Mouse (Mus musculus): ENCODE measurements around the gene Retsat. TPM values are rescaled to one million over a fixed set of nuclear protein-coding genes. Genes with fewer than 3 reads are reported as not detected.
A peak's percentile ranks its signal among the peaks of the same experiment; 100 is the strongest.

The Retsat gene
- total and polyA plus RNA-seq, 2 experiments from 2014 or later = 41.8 to 64.4 TPM

GRCm38 (mm10) chr6:72627276-72627675, 29.0 kb downstream of the Retsat start:
- WGBS = 85% methylated on average over 16 of the region's 16 CpGs
- Histone ChIP-seq H3K27ac (ENCODE audit: low read depth) (no peak overlapping the region), H3K27me3 (ENCODE audit: control insufficient read depth, insufficient read depth, low read length) (no peaks in the 10 kb centered on the region), H3K9ac (replicated peaks; ENCODE audit: low read depth, low read length) (no peak overlapping the region), H3K4me2 (ENCODE audit: low read depth, low read length) (no peak overlapping the region), H3K4me1 (ENCODE audit: control insufficient read depth, insufficient read depth) (no peaks in the 10 kb centered on the region), H3K4me3 (ENCODE audit: low read depth, low read length) (no peak overlapping the region), H3K9me3 (replicated peaks; ENCODE audit: control insufficient read depth, low read length) (no peaks in the 10 kb centered on the region), H3K36me3 (replicated peaks; ENCODE audit: control insufficient read depth, insufficient read depth, low read length) (peaks cover 48% of the 10 kb centered on the region)
- DNase-seq (ENCODE audit: low spot score) (no peak), ATAC-seq (ENCODE audit: insufficient read depth, low read depth) (no peak)
- no peak for TF ChIP-seq CTCF (IDR thresholded peaks at IDR 0.05; ENCODE audit: low read depth)
- no peak for TF ChIP-seq EP300 (IDR thresholded peaks at IDR 0.05; ENCODE audit: low read depth)

- Histone ChIP-seq H3K27ac (ENCODE audit: low read depth) (no peak overlapping the region), H3K4me3 (ENCODE audit: low read depth, low read length) (no peak overlapping the region), H3K27me3 (ENCODE audit: control insufficient read depth, insufficient read depth, low read length) (no peaks in the 10 kb centered on the region), H3K4me1 (ENCODE audit: control insufficient read depth, insufficient read depth) (no peaks in the 10 kb centered on the region), H3K36me3 (replicated peaks; ENCODE audit: control insufficient read depth, insufficient read depth, low read length) (peaks cover 55% of the 10 kb centered on the region), H3K9me3 (replicated peaks; ENCODE audit: control insufficient read depth, low read length) (no peaks in the 10 kb centered on the region), H3K4me2 (ENCODE audit: low read depth, low read length) (no peak overlapping the region), H3K9ac (replicated peaks; ENCODE audit: low read depth, low read length) (no peak overlapping the region)
- DNase-seq (ENCODE audit: low spot score) (no peak), ATAC-seq (ENCODE audit: insufficient read depth, low read depth) (no peak)
- 87% methylated on average over 2 of the region's 2 CpGs for WGBS
- TF ChIP-seq EP300 (IDR thresholded peaks at IDR 0.05; ENCODE audit: low read depth) = no peak
- no peak for TF ChIP-seq CTCF (IDR thresholded peaks at IDR 0.05; ENCODE audit: low read depth)
These were observed 32.1 kb downstream of the Retsat start for GRCm38 (mm10) chr6:72630370-72630769.

GRCm38 (mm10) chr6:72630961-72631360, 32.7 kb downstream of the Retsat start:
- H3K27me3 ChIP-seq (ENCODE audit: control insufficient read depth, insufficient read depth, low read length) = no peaks in the 10 kb centered on the region
- no peak overlapping the region for H3K4me2 ChIP-seq (ENCODE audit: low read depth, low read length)
- H3K36me3 ChIP-seq (replicated peaks; ENCODE audit: control insufficient read depth, insufficient read depth, low read length) = peaks cover 55% of the 10 kb centered on the region
- no peak overlapping the region for H3K4me3 ChIP-seq (ENCODE audit: low read depth, low read length)
- 90% methylated on average over 14 of the region's 14 CpGs for WGBS
- DNase-seq (ENCODE audit: low spot score) (no peak), ATAC-seq (ENCODE audit: insufficient read depth, low read depth) (no peak)
- H3K4me1 ChIP-seq (ENCODE audit: control insufficient read depth, insufficient read depth) = no peaks in the 10 kb centered on the region
- no peak overlapping the region for H3K27ac ChIP-seq (ENCODE audit: low read depth)
- H3K9ac ChIP-seq (replicated peaks; ENCODE audit: low read depth, low read length) = no peak overlapping the region
- no peak for TF ChIP-seq CTCF (IDR thresholded peaks at IDR 0.05; ENCODE audit: low read depth)
- no peaks in the 10 kb centered on the region for H3K9me3 ChIP-seq (replicated peaks; ENCODE audit: control insufficient read depth, low read length)

GRCm38 (mm10) chr6:72631700-72632099, 33.4 kb downstream of the Retsat start:
- Histone ChIP-seq H3K9me3 (replicated peaks; ENCODE audit: control insufficient read depth, low read length) (no peaks in the 10 kb centered on the region), H3K27me3 (ENCODE audit: control insufficient read depth, insufficient read depth, low read length) (no peaks in the 10 kb centered on the region), H3K36me3 (replicated peaks; ENCODE audit: control insufficient read depth, insufficient read depth, low read length) (peaks cover 53% of the 10 kb centered on the region), H3K9ac (replicated peaks; ENCODE audit: low read depth, low read length) (no peak overlapping the region), H3K4me2 (ENCODE audit: low read depth, low read length) (no peak overlapping the region), H3K4me1 (ENCODE audit: control insufficient read depth, insufficient read depth) (no peaks in the 10 kb centered on the region), H3K27ac (ENCODE audit: low read depth) (no peak overlapping the region), H3K4me3 (ENCODE audit: low read depth, low read length) (no peak overlapping the region)
- TF ChIP-seq EP300 (IDR thresholded peaks at IDR 0.05; ENCODE audit: low read depth) = no peak
- no peak for TF ChIP-seq CTCF (IDR thresholded peaks at IDR 0.05; ENCODE audit: low read depth)
- DNase-seq (ENCODE audit: low spot score) = no peak
- no peak for ATAC-seq (ENCODE audit: insufficient read depth, low read depth)
- 74% methylated on average over 6 of the region's 6 CpGs for WGBS

- H3K4me1 ChIP-seq (ENCODE audit: control insufficient read depth, insufficient read depth) = no peaks in the 10 kb centered on the region
- no peaks in the 10 kb centered on the region for H3K27me3 ChIP-seq (ENCODE audit: control insufficient read depth, insufficient read depth, low read length)
- TF ChIP-seq EP300 (IDR thresholded peaks at IDR 0.05; ENCODE audit: low read depth) = no peak
- TF ChIP-seq CTCF (IDR thresholded peaks at IDR 0.05; ENCODE audit: low read depth) = no peak
- H3K9ac ChIP-seq (replicated peaks; ENCODE audit: low read depth, low read length) = no peak overlapping the region
- 67% methylated on average over 10 of the region's 10 CpGs for WGBS
- peaks cover 36% of the 10 kb centered on the region for H3K36me3 ChIP-seq (replicated peaks; ENCODE audit: control insufficient read depth, insufficient read depth, low read length)
- no peak for ATAC-seq (ENCODE audit: insufficient read depth, low read depth)
- H3K4me3 ChIP-seq (ENCODE audit: low read depth, low read length) = no peak overlapping the region
- H3K27ac ChIP-seq (ENCODE audit: low read depth) = no peak overlapping the region
- H3K9me3 ChIP-seq (replicated peaks; ENCODE audit: control insufficient read depth, low read length) = no peaks in the 10 kb centered on the region
- no peak overlapping the region for H3K4me2 ChIP-seq (ENCODE audit: low read depth, low read length)
- DNase-seq (ENCODE audit: low spot score) = no peak
These were observed 36.0 kb downstream of the Retsat start for GRCm38 (mm10) chr6:72634311-72634710.

GRCm38 (mm10) chr6:72635760-72636431, 37.6 kb downstream of the Retsat start:
- H3K9me3 ChIP-seq (replicated peaks; ENCODE audit: control insufficient read depth, low read length) = no peaks in the 10 kb centered on the region
- H3K27me3 ChIP-seq (ENCODE audit: control insufficient read depth, insufficient read depth, low read length) = no peaks in the 10 kb centered on the region
- no peak overlapping the region for H3K4me2 ChIP-seq (ENCODE audit: low read depth, low read length)
- TF ChIP-seq EP300 (IDR thresholded peaks at IDR 0.05; ENCODE audit: low read depth) (no peak), CTCF (IDR thresholded peaks at IDR 0.05; ENCODE audit: low read depth) (peak; percentile 67)
- no peaks in the 10 kb centered on the region for H3K4me1 ChIP-seq (ENCODE audit: control insufficient read depth, insufficient read depth)
- H3K36me3 ChIP-seq (replicated peaks; ENCODE audit: control insufficient read depth, insufficient read depth, low read length) = peaks cover 21% of the 10 kb centered on the region
- whole genome bisulfite sequencing = 33% methylated on average over 12 of the region's 12 CpGs
- H3K9ac ChIP-seq (replicated peaks; ENCODE audit: low read depth, low read length) = no peak overlapping the region
- ATAC-seq (ENCODE audit: insufficient read depth, low read depth) (peak; percentile 84), DNase-seq (ENCODE audit: low spot score) (peak; percentile 86)
- no peak overlapping the region for H3K4me3 ChIP-seq (ENCODE audit: low read depth, low read length)
- H3K27ac ChIP-seq (ENCODE audit: low read depth) = no peak overlapping the region
